Mouse (Mus musculus) CH12.LX (cell line): Measurements from ENCODE around the gene 3110082J24Rik. TPM values are rescaled to one million over a fixed set of nuclear protein-coding genes. Genes with fewer than 3 reads are reported as not detected.

Experiments
- DNase-seq: peaks from one replicate; pipeline ENCODE4 v3.0.0-alpha.2; 2013; ENCODE audit errors: extremely low read depth
- H3K27ac ChIP-seq: 2 replicates; pipeline ENCODE4 v1.5.1; 2012; ENCODE audit warnings: low read depth, mild to moderate bottlenecking, control low read depth, moderate library complexity; ENCODE audit not compliant: insufficient read depth
- H3K27me3 ChIP-seq: replicated peaks from 2 replicates; pipeline ENCODE3; 2012; ENCODE audit warnings: inconsistent platforms
- H3K36me3 ChIP-seq, 2 experiments: replicated peaks in 1 of 2; 2 replicates each; pipeline versions ENCODE3 to v1.6.1; 2012; ENCODE audit warnings: inconsistent platforms in 1 of 2, low read length in 1 of 2, mild to moderate bottlenecking in 1 of 2, mixed read lengths in 1 of 2, moderate library complexity in 1 of 2; ENCODE audit not compliant: control insufficient read depth in 1 of 2, insufficient read depth in 1 of 2
- H3K4me1 ChIP-seq, 2 experiments: 2 replicates each; pipeline ENCODE4 v1.6.1; 2012; ENCODE audit warnings: inconsistent platforms in 1 of 2, moderate library complexity in 1 of 2; ENCODE audit not compliant: insufficient read depth in 2 of 2, control insufficient read depth in 1 of 2
- H3K4me2 ChIP-seq: 2 replicates; pipeline ENCODE4 v1.6.1; 2012; ENCODE audit warnings: low read depth, mild to moderate bottlenecking, control low read depth; ENCODE audit not compliant: poor library complexity, insufficient read depth, severe bottlenecking
- H3K4me3 ChIP-seq, 3 experiments: fragments of 150-350 bp in 1 of 3; sonication (generic) in 1 of 3; replicated peaks in 1 of 3; 2 replicates each; pipeline versions ENCODE3 to v1.5.1; 2011 to 2012; ENCODE audit warnings: low read depth in 2 of 3, low read length in 2 of 3, mild to moderate bottlenecking in 2 of 3, moderate library complexity in 2 of 3, control low read depth in 1 of 3, improper control_type of control experiment in 1 of 3, inconsistent platforms in 1 of 3, mixed read lengths in 1 of 3; ENCODE audit not compliant: poor library complexity in 1 of 3
- H3K79me2 ChIP-seq: replicated peaks from 2 replicates; pipeline ENCODE4 v1.6.1; 2012; ENCODE audit warnings: mild to moderate bottlenecking, moderate library complexity; ENCODE audit not compliant: control insufficient read depth, poor library complexity, insufficient read depth, severe bottlenecking; ENCODE audit errors: extremely low read depth
- H3K9ac ChIP-seq: 2 replicates; pipeline ENCODE4 v1.6.1; 2012; ENCODE audit warnings: low read depth, mild to moderate bottlenecking, control low read depth, moderate library complexity; ENCODE audit not compliant: insufficient read depth
- H3K9me3 ChIP-seq: replicated peaks from 2 replicates; pipeline ENCODE3; 2012; ENCODE audit warnings: low read length, inconsistent platforms, mixed read lengths
- BHLHE40 ChIP-seq: IDR thresholded peaks from 2 replicates; pipeline ENCODE4 v1.6.1; 2011; ENCODE audit warnings: mild to moderate bottlenecking, low read depth, low read length, improper control_type of control experiment
- CHD1 ChIP-seq: IDR thresholded peaks from 2 replicates; pipeline ENCODE4 v1.6.1; 2012; ENCODE audit warnings: low read depth, low read length, improper control_type of control experiment, inconsistent platforms
- CHD2 ChIP-seq: IDR thresholded peaks from 2 replicates; pipeline ENCODE4 v1.6.1; 2011; ENCODE audit warnings: low read length, improper control_type of control experiment
- CTCF ChIP-seq, 2 experiments: IDR thresholded peaks in 1 of 2; conservative IDR thresholded peaks in 1 of 2; 2 replicates each; pipeline ENCODE4 v1.5.1; 2011 to 2012; ENCODE audit warnings: low read depth in 2 of 2, low read length in 2 of 2, improper control_type of control experiment in 1 of 2, inconsistent platforms in 1 of 2, mild to moderate bottlenecking in 1 of 2, moderate library complexity in 1 of 2
- E2F4 ChIP-seq: IDR thresholded peaks from 2 replicates; pipeline ENCODE4 v1.6.1; 2011; ENCODE audit warnings: low read depth, low read length, improper control_type of control experiment; ENCODE audit not compliant: insufficient replicate concordance
- EP300 ChIP-seq: IDR thresholded peaks from 2 replicates; pipeline ENCODE4 v1.6.1; 2011; ENCODE audit warnings: low read length, improper control_type of control experiment
- ETS1 ChIP-seq: conservative IDR thresholded peaks from 2 replicates; pipeline ENCODE4 v1.6.1; 2012; ENCODE audit warnings: low read depth, mild to moderate bottlenecking, inconsistent platforms, low read length, improper control_type of control experiment, moderate library complexity
- GABPA ChIP-seq: IDR thresholded peaks from 2 replicates; pipeline ENCODE4 v1.6.1; 2012; ENCODE audit warnings: low read depth, low read length, improper control_type of control experiment, inconsistent platforms; ENCODE audit not compliant: insufficient replicate concordance
- HCFC1 ChIP-seq: IDR thresholded peaks from 2 replicates; pipeline ENCODE4 v1.6.1; 2012; ENCODE audit warnings: low read depth, mild to moderate bottlenecking, inconsistent platforms, low read length, improper control_type of control experiment
- IRF4 ChIP-seq: IDR thresholded peaks from 2 replicates; pipeline ENCODE4 v1.6.1; 2014; ENCODE audit warnings: low read depth, mild to moderate bottlenecking, inconsistent platforms, low read length, improper control_type of control experiment
- JUND ChIP-seq: conservative IDR thresholded peaks from 2 replicates; pipeline ENCODE4 v1.6.1; 2011; ENCODE audit warnings: low read depth, low read length, improper control_type of control experiment
- KAT2A ChIP-seq: IDR thresholded peaks from 2 replicates; pipeline ENCODE4 v1.6.1; 2012; ENCODE audit warnings: low read length, improper control_type of control experiment, inconsistent platforms; ENCODE audit not compliant: insufficient replicate concordance
- MAFK ChIP-seq: IDR thresholded peaks from 2 replicates; pipeline ENCODE4 v1.6.1; 2011; ENCODE audit warnings: low read length, improper control_type of control experiment; ENCODE audit not compliant: insufficient replicate concordance
- MEF2A ChIP-seq: IDR thresholded peaks from 2 replicates; pipeline ENCODE4 v1.6.1; 2014; ENCODE audit warnings: low read depth, mild to moderate bottlenecking, inconsistent platforms, low read length, improper control_type of control experiment, borderline replicate concordance
- MYC ChIP-seq: IDR thresholded peaks from 2 replicates; pipeline ENCODE4 v1.6.1; 2011; ENCODE audit warnings: low read depth, mild to moderate bottlenecking, improper control_type of control experiment, low read length
- NRF1 ChIP-seq: IDR thresholded peaks from 2 replicates; pipeline ENCODE4 v1.6.1; 2014; ENCODE audit warnings: low read depth, mild to moderate bottlenecking, inconsistent platforms, low read length, improper control_type of control experiment, moderate library complexity
- PAX5 ChIP-seq: IDR thresholded peaks from 2 replicates; pipeline ENCODE4 v1.6.1; 2012; ENCODE audit warnings: low read length, inconsistent platforms, mixed read lengths
- POLR2A ChIP-seq: IDR thresholded peaks from 2 replicates; pipeline ENCODE4 v1.6.1; 2011; ENCODE audit warnings: low read depth, mild to moderate bottlenecking, improper control_type of control experiment, low read length
- POLR2AphosphoS2 ChIP-seq: IDR thresholded peaks from 2 replicates; pipeline ENCODE4 v1.6.1; 2011; ENCODE audit warnings: low read depth, low read length, improper control_type of control experiment
- RCOR1 ChIP-seq: conservative IDR thresholded peaks from 2 replicates; pipeline ENCODE4 v1.6.1; 2012; ENCODE audit warnings: low read depth, mild to moderate bottlenecking, inconsistent platforms, low read length, improper control_type of control experiment
- SIN3A ChIP-seq: IDR thresholded peaks from 2 replicates; pipeline ENCODE4 v1.6.1; 2012; ENCODE audit warnings: low read length, improper control_type of control experiment, inconsistent platforms
- TBP ChIP-seq: conservative IDR thresholded peaks from 2 replicates; pipeline ENCODE4 v1.6.1; 2011; ENCODE audit warnings: low read depth, low read length, improper control_type of control experiment
- TCF12 ChIP-seq: IDR thresholded peaks from 2 replicates; pipeline ENCODE4 v1.6.1; 2014; ENCODE audit warnings: low read depth, mild to moderate bottlenecking, inconsistent platforms, low read length, improper control_type of control experiment
- UBTF ChIP-seq: IDR thresholded peaks from 2 replicates; pipeline ENCODE4 v1.6.1; 2012; ENCODE audit warnings: low read depth, mild to moderate bottlenecking, inconsistent platforms, low read length, improper control_type of control experiment, moderate library complexity
- USF1 ChIP-seq: IDR thresholded peaks from 2 replicates; pipeline ENCODE4 v1.6.1; 2014; ENCODE audit warnings: low read depth, mild to moderate bottlenecking, inconsistent platforms, low read length, improper control_type of control experiment
- USF2 ChIP-seq: conservative IDR thresholded peaks from 2 replicates; pipeline ENCODE4 v1.6.1; 2011; ENCODE audit warnings: low read depth, low read length, improper control_type of control experiment
- ZC3H11A ChIP-seq: IDR thresholded peaks from 2 replicates; pipeline ENCODE4 v1.6.1; 2012; ENCODE audit warnings: low read depth, mild to moderate bottlenecking, inconsistent platforms, low read length, improper control_type of control experiment
- dilution Hi-C: fragments of 300-500 bp; cut with MboI; formaldehyde crosslinking; loops from 2 replicates; pipeline ENCODE4 v1.14.3; 2020; ENCODE audit warnings: low sequenced_read_pairs; ENCODE audit not compliant: extremely low pct_unique_long_range_greater_than_20kb, extremely low pct_ligation_motif_present
- in situ Hi-C: fragments of 300-500 bp; cut with MboI; formaldehyde crosslinking; loops from 3 replicates; pipeline ENCODE4 v1.14.3; 2019; ENCODE audit warnings: low sequenced_read_pairs, low pct_ligation_motif_present, low pct_unique_long_range_greater_than_20kb, mixed read lengths
- polyA plus RNA-seq: library from polyadenylated mRNA; unstranded; fragments of >175 nt; gene quantifications from 2 replicates; pipeline ENCODE4 v1.2.1, GENCODE M21; 2012; ENCODE audit warnings: low read depth; ENCODE audit not compliant: insufficient read length
- total RNA-seq, 2 experiments: library from RNA; depleted of rRNA; stranded (reverse); fragments of 300-350 nt in 1 of 2; fragments of >200 nt in 1 of 2; gene quantifications; 2 replicates each; pipeline ENCODE4 v1.2.3; 2012 to 2014

Gene 3110082J24Rik
- total and polyA plus RNA-seq, 3 experiments = not detected

DNA sequence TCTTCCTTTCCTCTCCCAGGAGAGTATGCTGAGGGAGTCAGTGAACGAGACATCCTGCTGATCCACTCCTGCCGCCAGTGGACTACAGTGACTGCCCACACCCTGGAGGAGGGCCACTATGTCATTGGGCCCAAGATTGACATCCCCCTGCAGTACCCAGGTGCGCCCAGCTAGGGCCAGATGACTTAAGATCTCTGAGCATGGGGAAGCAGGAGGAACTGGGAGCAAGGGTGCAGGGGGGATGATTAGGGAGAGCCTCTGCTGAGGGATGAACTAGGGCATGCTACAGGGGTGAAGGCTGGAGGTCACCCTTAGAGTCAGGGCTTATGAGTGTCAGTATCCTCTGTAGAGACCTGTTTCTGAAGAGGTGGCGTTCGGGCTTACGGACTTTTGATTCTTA is 2.3 kb upstream of the 3110082J24Rik start:
- no peak overlapping the region for H3K27ac ChIP-seq
- no peak for TF ChIP-seq USF1
- TF ChIP-seq CTCF (conservative IDR thresholded peaks at IDR 0.05 in 1 of 2, IDR thresholded peaks at IDR 0.05 in 1 of 2; ENCODE audit: low read depth in 2 of 2, low read length in 2 of 2) = no peak
- no peak for TF ChIP-seq ETS1
- TF ChIP-seq TCF12 = no peak
- TF ChIP-seq MEF2A = no peak
- no peak for TF ChIP-seq PAX5
- TF ChIP-seq IRF4 = no peak
- no peak for TF ChIP-seq E2F4
- no peak for TF ChIP-seq UBTF
- TF ChIP-seq TBP = no peak
- no peak for TF ChIP-seq POLR2A
- TF ChIP-seq NRF1 = no peak
- TF ChIP-seq MAFK = no peak
- TF ChIP-seq GABPA = no peak
- TF ChIP-seq JUND = no peak
- TF ChIP-seq MYC = no peak
- no peak for TF ChIP-seq POLR2AphosphoS2
- H3K4me2 ChIP-seq = no peak overlapping the region
- no peak overlapping the region for H3K4me3 ChIP-seq
- dilution Hi-C loops = no loop called here
- in situ Hi-C loops = no loop called here
- H3K27me3 ChIP-seq = peaks cover 4% of the 10 kb centered on the region
- H3K79me2 ChIP-seq = no peaks in the 10 kb centered on the region
- H3K4me1 ChIP-seq = peaks cover 2 to 7% of the 10 kb centered on the region in 2 experiments; a peak in 1 of 4 replicates
- DNase-seq = no peak
- H3K9me3 ChIP-seq = no peaks in the 10 kb centered on the region
- H3K9ac ChIP-seq = no peak overlapping the region
- no peaks in the 10 kb centered on the region for H3K36me3 ChIP-seq

GRCm38 (mm10) chr5:30107611-30108041 is 1.7 kb upstream of the 3110082J24Rik start:
- TF ChIP-seq EP300 (no peak), POLR2A (no peak), MAFK (no peak), CHD1 (no peak), MYC (no peak), KAT2A (no peak), CHD2 (no peak), PAX5 (no peak), BHLHE40 (no peak), TBP (no peak), NRF1 (no peak), POLR2AphosphoS2 (no peak), USF2 (no peak), CTCF (conservative IDR thresholded peaks at IDR 0.05 in 1 of 2, IDR thresholded peaks at IDR 0.05 in 1 of 2; ENCODE audit: low read depth in 2 of 2, low read length in 2 of 2) (no peak), E2F4 (no peak), SIN3A (no peak), RCOR1 (no peak), HCFC1 (no peak), ZC3H11A (no peak)
- TF ChIP-seq, all 38 proteins: peak for 0
- Histone ChIP-seq H3K4me2 (no peak overlapping the region), H3K79me2 (no peaks in the 10 kb centered on the region), H3K9ac (no peak overlapping the region), H3K36me3 (no peaks in the 10 kb centered on the region), H3K9me3 (no peaks in the 10 kb centered on the region), H3K27me3 (peaks cover 4% of the 10 kb centered on the region), H3K27ac (no peak overlapping the region), H3K4me1 (peaks cover 2 to 7% of the 10 kb centered on the region in 2 experiments; a peak in 1 of 4 replicates), H3K4me3 (no peak overlapping the region)
- in situ Hi-C loops (no loop called here), dilution Hi-C loops (no loop called here)
- DNase-seq = no peak
